Mouse (Mus musculus): ENCODE results near the gene Elovl6. TPM values are rescaled to one million over a fixed set of nuclear protein-coding genes. Genes with fewer than 3 reads are reported as not detected.

Gene Elovl6
- polyA plus RNA-seq, 1 experiment from 2014 or later: 12.7 TPM

DNA sequence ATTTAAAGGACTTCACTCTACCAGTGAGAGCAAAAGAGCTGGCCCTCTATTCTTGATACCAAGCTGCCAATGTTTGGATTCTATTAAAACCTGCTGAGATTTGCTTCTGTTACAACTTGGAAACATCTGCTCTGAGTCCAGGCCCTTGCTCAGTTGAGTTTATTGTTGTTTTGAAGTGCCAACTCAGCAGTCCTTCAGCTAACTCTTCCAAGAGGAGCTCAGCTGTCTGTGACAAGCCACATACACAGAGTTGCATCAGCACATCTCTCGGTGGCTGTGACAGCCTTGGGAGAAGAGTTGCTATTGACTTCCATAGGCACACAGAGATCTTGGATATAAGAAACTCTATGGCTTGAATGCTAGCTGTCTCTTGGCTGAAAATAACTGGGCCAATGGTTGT lies 98.9 kb downstream of the Elovl6 start:
- Histone ChIP-seq H3K4me3 (no peak overlapping the region), H3K4me1 (peaks cover 17% of the 10 kb centered on the region), H3K9me3 (no peaks in the 10 kb centered on the region), H3K9ac (no peak overlapping the region), H3K27me3 (replicated peaks) (no peaks in the 10 kb centered on the region), H3K4me2 (no peak overlapping the region), H3K36me3 (peaks cover 15% of the 10 kb centered on the region), H3K27ac (replicated peaks) (no peak overlapping the region)
- WGBS: 50% methylated on average over 1 of the region's 1 CpGs
- no peak for ATAC-seq (ENCODE audit: extremely low read depth, insufficient number of reproducible peaks, low FRiP score, low TSS enrichment)

DNA sequence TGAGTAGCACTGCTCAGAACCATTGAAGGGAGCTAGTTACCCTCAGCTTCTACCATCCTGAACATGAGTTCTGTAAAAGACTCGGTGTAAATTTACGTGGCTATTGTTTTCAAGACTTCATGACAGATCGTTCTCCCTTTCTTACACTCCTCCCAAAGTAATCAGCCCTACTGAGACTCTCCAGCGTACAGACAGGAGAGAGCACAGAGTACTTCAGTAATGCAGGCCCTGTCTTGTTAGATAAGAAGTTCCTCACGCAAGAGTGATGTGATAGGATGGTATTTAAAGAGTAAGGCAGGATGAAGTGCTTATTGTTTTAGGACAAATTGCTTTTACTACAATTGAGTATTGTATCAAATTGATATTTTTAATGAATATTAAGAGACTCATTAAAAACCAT lies 99.7 kb downstream of the Elovl6 start:
- WGBS: 62% methylated on average over 5 of the region's 5 CpGs
- Histone ChIP-seq H3K9ac (no peak overlapping the region), H3K4me1 (peaks cover 20% of the 10 kb centered on the region), H3K9me3 (no peaks in the 10 kb centered on the region), H3K4me2 (no peak overlapping the region), H3K27ac (replicated peaks) (no peak overlapping the region), H3K27me3 (replicated peaks) (no peaks in the 10 kb centered on the region), H3K36me3 (peaks cover 15% of the 10 kb centered on the region), H3K4me3 (no peak overlapping the region)
- no peak for ATAC-seq (ENCODE audit: extremely low read depth, insufficient number of reproducible peaks, low FRiP score, low TSS enrichment)

DNA sequence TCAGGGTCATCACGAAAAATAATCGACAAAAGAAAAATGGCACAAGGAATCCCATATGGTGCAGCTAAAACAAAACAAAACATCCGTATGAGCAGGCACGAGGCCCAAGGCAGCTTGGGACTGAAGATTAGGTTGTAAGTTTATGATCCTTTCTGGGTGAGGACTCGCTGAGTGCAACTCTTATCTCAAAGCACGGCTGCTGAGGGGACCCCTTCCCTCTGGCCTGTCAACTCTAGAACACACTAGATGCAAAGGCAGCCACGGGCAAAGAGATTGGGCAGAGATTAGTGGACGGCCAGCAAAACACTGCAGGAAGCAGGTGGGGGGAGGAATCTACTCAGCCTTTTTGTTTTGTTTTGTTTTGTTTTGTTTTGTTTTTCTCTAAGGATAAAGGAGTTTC lies 101.4 kb downstream of the Elovl6 start:
- 0 out of 2 replicates have a peak overlapping the region, but pooled peaks have one; percentile 28 for H3K9ac ChIP-seq
- no peak for ATAC-seq (ENCODE audit: extremely low read depth, insufficient number of reproducible peaks, low FRiP score, low TSS enrichment)
- no peak overlapping the region; the same call in 1 of the 2 replicates for H3K4me2 ChIP-seq
- WGBS: 18% methylated on average over 8 of the region's 8 CpGs
- H3K9me3 ChIP-seq: no peaks in the 10 kb centered on the region
- peaks cover 13% of the 10 kb centered on the region for H3K36me3 ChIP-seq
- H3K27me3 ChIP-seq (replicated peaks): no peaks in the 10 kb centered on the region
- H3K4me3 ChIP-seq: no peak overlapping the region
- peaks cover 30% of the 10 kb centered on the region for H3K4me1 ChIP-seq
- H3K27ac ChIP-seq (replicated peaks): no peak overlapping the region

DNA sequence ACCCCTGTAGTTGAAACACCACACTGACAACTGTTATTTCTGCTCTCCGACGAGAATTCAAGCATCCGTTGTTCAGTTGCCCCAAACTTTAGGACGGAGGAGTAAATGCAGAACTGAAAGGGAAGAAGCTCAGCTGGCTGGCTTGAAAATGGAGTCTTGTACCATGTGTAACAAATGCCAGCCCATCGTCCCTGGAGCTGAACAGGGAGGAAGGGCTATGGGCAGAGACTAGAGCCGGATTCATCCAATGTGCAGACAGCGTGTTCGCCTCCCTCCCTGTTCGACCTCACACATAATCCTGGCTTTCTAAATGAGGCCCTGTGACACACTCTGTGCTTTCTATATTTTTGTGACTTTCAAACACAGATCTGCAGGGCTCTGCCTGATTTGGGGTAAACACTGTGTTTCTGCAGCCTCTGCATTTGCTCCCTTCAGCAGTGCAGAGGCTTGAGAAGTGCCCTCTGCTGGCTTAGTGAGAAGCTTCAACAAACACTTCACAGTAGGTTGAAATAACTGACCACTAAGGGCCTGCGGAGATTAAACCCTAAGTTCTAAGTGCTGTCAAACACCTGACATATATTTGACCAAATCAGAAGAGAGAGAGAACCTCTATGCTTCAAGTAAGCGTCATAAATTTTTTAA lies 102.2 kb downstream of the Elovl6 start:
- no peak overlapping the region for H3K9ac ChIP-seq
- no peak overlapping the region; the same call in 1 of the 2 replicates for H3K27ac ChIP-seq (replicated peaks)
- H3K9me3 ChIP-seq: no peaks in the 10 kb centered on the region
- H3K4me3 ChIP-seq: no peak overlapping the region
- H3K36me3 ChIP-seq: peaks cover 4% of the 10 kb centered on the region; the same call in 1 of the 2 replicates
- no peak for ATAC-seq (ENCODE audit: extremely low read depth, insufficient number of reproducible peaks, low FRiP score, low TSS enrichment)
- WGBS: 68% methylated on average over 11 of the region's 11 CpGs
- H3K4me1 ChIP-seq: peaks cover 30% of the 10 kb centered on the region
- no peaks in the 10 kb centered on the region for H3K27me3 ChIP-seq (replicated peaks)
- no peak overlapping the region for H3K4me2 ChIP-seq

DNA sequence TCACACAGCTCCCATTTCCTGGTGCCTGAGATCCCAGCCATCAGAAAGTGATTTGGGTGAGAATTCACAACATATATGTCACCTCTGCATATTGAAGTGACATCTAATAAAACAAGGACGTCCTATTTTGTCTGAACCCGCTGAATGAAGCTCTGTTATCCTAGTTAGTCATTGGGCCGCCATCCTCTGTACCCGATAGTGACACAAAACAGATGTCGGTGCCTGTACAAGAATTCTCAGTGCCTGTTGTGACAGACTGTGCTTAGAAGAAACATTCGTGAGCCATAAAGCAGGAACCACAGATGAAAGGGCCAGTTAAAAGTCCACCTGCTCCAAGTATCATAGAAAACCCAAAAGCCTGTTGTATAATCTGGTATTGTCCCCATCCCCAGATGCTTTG lies 105.3 kb downstream of the Elovl6 start:
- H3K9me3 ChIP-seq: no peaks in the 10 kb centered on the region
- H3K4me1 ChIP-seq: peaks cover 30% of the 10 kb centered on the region
- 50% methylated on average over 6 of the region's 6 CpGs for WGBS
- no peak overlapping the region for H3K27ac ChIP-seq (replicated peaks)
- H3K36me3 ChIP-seq: no peaks in the 10 kb centered on the region
- no peak for ATAC-seq (ENCODE audit: extremely low read depth, insufficient number of reproducible peaks, low FRiP score, low TSS enrichment)
- H3K27me3 ChIP-seq (replicated peaks): no peaks in the 10 kb centered on the region
- H3K9ac ChIP-seq: no peak overlapping the region
- no peak overlapping the region for H3K4me3 ChIP-seq
- no peak overlapping the region for H3K4me2 ChIP-seq

DNA sequence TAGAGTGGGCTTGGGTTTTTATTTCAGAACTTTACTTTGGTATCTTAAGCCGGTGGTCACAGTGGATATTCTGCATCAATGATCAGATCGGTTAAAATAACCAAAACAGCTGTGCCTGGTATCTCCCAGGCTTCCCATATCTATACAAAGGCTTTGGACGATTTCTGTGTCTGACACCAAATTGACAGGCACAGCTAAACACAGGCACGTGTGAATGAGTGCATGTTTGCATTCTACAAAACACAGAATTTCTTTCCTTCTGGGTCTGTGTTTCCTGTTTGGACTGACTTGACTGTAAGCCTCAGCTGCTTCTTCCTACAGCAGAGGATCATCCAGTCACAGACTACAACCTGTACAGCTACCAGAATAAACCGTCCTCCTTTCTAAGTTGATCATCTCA lies 107.5 kb downstream of the Elovl6 start:
- Histone ChIP-seq H3K27ac (replicated peaks) (no peak overlapping the region), H3K27me3 (replicated peaks) (no peaks in the 10 kb centered on the region), H3K4me2 (no peak overlapping the region), H3K4me1 (peaks cover 13% of the 10 kb centered on the region), H3K9me3 (no peaks in the 10 kb centered on the region), H3K9ac (no peak overlapping the region), H3K4me3 (no peak overlapping the region), H3K36me3 (no peaks in the 10 kb centered on the region)
- 44% methylated on average over 5 of the region's 5 CpGs for WGBS
- no peak for ATAC-seq (ENCODE audit: extremely low read depth, insufficient number of reproducible peaks, low FRiP score, low TSS enrichment)

DNA sequence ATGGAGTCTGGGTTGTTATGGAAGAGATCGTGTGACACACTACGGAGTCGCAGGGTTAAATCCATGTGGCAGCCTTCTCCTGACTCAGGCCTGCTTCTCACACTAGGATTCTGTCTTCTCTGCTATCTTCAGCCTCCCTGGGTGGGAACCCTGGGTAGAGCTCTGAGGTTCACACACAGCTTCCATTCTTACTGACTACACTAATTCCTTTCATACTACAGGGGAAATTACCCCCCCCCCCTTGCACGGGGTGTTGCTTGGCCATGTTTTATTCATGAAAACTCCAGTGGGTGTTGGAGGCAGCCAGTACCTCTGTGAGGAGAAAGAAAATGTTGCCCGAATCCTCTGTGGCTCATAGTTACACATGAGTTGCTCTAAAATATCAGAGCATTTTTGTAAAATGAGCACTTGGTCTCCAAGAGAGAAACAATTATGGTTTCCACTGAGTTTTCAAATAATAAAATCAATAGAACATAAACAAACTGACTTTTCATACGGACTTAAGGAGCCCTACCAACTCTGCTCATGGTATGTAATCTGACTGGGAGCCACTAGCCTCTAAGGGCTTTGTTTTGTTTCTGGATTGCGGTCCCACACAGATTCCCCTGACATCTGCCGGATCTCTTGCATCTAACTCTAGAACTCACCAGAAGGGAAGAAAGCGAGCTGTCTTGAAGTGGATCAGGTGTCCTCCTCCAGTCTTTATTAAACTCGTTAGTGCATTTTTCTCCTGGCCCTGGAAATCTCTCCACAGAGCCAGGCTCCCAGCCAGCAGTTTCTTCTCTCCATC lies 108.3 kb downstream of the Elovl6 start:
- no peak for ATAC-seq (ENCODE audit: extremely low read depth, insufficient number of reproducible peaks, low FRiP score, low TSS enrichment)
- Histone ChIP-seq H3K9me3 (no peaks in the 10 kb centered on the region), H3K4me3 (no peak overlapping the region), H3K27me3 (replicated peaks) (no peaks in the 10 kb centered on the region), H3K9ac (no peak overlapping the region), H3K27ac (replicated peaks) (no peak overlapping the region), H3K4me1 (peaks cover 16% of the 10 kb centered on the region), H3K4me2 (no peak overlapping the region), H3K36me3 (no peaks in the 10 kb centered on the region)
- 67% methylated on average over 10 of the region's 10 CpGs for WGBS

DNA sequence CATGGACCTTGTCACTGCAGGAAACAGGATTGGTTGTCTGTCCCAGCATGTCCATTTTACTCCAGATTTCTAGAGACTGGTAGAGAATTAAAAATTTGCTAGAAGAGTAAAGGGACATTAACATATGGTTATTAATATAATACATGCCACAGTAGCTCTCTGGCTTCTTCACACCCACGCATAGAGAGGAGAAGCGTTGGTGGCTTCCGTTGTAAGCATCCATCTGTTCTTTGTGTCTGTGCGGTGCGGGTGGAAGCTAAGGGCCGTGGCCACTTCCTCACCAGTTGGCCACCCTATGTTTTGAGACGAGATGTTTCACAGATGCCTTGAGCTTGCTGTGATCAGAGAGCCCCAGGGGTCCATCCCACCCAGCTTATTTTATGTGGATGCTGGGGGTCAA lies 109.5 kb downstream of the Elovl6 start:
- H3K4me3 ChIP-seq: no peak overlapping the region
- H3K9me3 ChIP-seq: no peaks in the 10 kb centered on the region
- peaks cover 15% of the 10 kb centered on the region for H3K4me1 ChIP-seq
- H3K36me3 ChIP-seq: no peaks in the 10 kb centered on the region
- no peak overlapping the region for H3K9ac ChIP-seq
- no peak for ATAC-seq (ENCODE audit: extremely low read depth, insufficient number of reproducible peaks, low FRiP score, low TSS enrichment)
- WGBS: 85% methylated on average over 7 of the region's 7 CpGs
- no peak overlapping the region for H3K27ac ChIP-seq (replicated peaks)
- no peak overlapping the region for H3K4me2 ChIP-seq
- H3K27me3 ChIP-seq (replicated peaks): no peaks in the 10 kb centered on the region

DNA sequence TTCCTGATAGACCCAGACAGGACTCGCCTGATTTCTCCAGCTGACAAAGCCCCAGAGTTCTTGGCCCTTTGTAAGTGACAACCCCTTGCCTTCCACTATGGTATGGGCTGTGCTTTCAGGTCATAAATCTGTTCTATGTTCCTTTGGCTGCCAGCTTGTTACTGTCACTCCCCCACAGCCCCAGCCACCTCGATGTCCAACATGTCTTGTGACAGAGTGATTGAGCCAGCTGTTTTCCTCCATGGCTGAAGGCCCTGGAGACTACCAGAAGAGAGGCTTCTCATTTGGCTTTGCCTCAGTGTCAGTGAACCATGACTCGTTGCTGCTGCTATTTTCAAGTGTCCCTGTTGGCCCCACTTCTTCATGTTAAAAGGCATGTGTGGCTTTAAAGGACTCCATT lies 113.3 kb downstream of the Elovl6 start:
- Histone ChIP-seq H3K36me3 (no peaks in the 10 kb centered on the region), H3K4me1 (peaks cover 9% of the 10 kb centered on the region), H3K4me2 (no peak overlapping the region), H3K4me3 (no peak overlapping the region), H3K27ac (replicated peaks) (no peak overlapping the region), H3K9me3 (no peaks in the 10 kb centered on the region), H3K27me3 (replicated peaks) (no peaks in the 10 kb centered on the region), H3K9ac (no peak overlapping the region)
- no peak for ATAC-seq (ENCODE audit: extremely low read depth, insufficient number of reproducible peaks, low FRiP score, low TSS enrichment)
- 41% methylated on average over 3 of the region's 3 CpGs for WGBS

DNA sequence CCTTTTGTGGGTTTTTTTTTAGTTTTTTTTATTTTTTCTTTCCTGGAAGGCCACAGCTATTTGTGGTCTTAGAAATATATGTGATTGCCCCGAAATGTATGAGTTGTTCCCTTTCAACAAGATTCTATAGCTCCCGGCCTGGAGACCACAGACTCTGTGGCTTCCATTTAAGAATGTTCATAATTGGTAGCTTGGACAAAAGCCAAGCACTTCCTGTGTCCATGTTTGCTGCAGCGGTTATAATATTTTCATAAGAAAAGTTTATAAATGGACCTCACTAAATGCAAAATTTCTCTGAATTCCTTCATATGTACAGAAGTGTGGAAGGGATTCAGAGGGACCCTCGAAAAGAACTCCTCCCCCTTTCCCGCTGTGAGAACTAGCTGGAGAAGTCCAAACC lies 114.6 kb downstream of the Elovl6 start:
- ATAC-seq (ENCODE audit: extremely low read depth, insufficient number of reproducible peaks, low FRiP score, low TSS enrichment): no peak
- Histone ChIP-seq H3K4me2 (no peak overlapping the region), H3K27ac (replicated peaks) (no peak overlapping the region), H3K9ac (no peak overlapping the region), H3K36me3 (no peaks in the 10 kb centered on the region), H3K4me3 (no peak overlapping the region), H3K9me3 (no peaks in the 10 kb centered on the region), H3K27me3 (replicated peaks) (no peaks in the 10 kb centered on the region), H3K4me1 (peaks cover 12% of the 10 kb centered on the region)
- 71% methylated on average over 5 of the region's 5 CpGs for WGBS

DNA sequence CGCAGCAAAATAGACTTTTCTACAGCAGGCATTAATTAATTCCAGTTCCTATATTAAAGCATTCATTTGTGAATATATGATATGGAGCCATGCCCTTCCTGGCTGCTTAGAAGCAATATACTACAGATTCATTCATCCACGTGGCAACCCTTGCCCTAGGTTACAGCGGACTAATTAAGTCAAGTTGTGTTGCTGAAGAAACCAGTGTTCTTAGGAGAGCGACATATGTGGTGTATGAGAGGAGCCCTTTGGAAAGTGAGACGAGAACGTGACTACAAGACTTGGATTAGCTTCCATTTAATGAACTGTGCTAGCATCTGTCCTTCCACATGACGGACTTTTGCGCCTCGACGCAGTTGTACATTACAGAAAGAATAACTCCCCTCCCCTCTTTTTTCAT lies 115.2 kb downstream of the Elovl6 start:
- no peaks in the 10 kb centered on the region for H3K27me3 ChIP-seq (replicated peaks)
- no peak overlapping the region for H3K9ac ChIP-seq
- H3K27ac ChIP-seq (replicated peaks): no peak overlapping the region
- no peaks in the 10 kb centered on the region for H3K36me3 ChIP-seq
- no peak overlapping the region for H3K4me2 ChIP-seq
- no peak overlapping the region for H3K4me3 ChIP-seq
- ATAC-seq (ENCODE audit: extremely low read depth, insufficient number of reproducible peaks, low FRiP score, low TSS enrichment): no peak
- no peaks in the 10 kb centered on the region for H3K9me3 ChIP-seq
- peaks cover 12% of the 10 kb centered on the region for H3K4me1 ChIP-seq
- 85% methylated on average over 10 of the region's 10 CpGs for WGBS

DNA sequence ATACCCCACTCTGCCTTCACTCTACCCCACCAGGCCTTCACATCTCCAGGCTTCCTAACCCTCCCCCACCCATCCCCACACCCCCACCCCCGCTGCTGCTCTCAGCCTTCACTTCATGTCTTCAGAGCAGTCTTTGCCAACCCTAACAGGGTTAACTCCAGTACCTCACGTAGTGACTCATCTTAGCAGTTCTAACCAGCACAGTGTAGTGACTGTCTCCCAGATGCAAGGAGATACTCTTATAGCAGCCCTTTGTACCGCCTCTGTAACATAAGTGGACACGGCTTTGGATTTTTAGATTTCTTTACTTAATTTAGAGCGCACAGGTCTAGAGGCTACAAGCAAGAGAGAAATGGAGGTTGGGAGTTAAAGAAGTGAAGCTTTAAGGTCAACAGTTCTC lies 116.4 kb downstream of the Elovl6 start:
- Histone ChIP-seq H3K36me3 (no peaks in the 10 kb centered on the region), H3K27ac (replicated peaks) (no peak overlapping the region), H3K9me3 (no peaks in the 10 kb centered on the region), H3K9ac (no peak overlapping the region), H3K4me1 (peaks cover 12% of the 10 kb centered on the region), H3K27me3 (replicated peaks) (no peaks in the 10 kb centered on the region), H3K4me2 (no peak overlapping the region), H3K4me3 (no peak overlapping the region)
- 65% methylated on average over 5 of the region's 5 CpGs for WGBS
- no peak for ATAC-seq (ENCODE audit: extremely low read depth, insufficient number of reproducible peaks, low FRiP score, low TSS enrichment)
